Mouse (Mus musculus) limb, embryonic 10.5 days (tissue): ENCODE data around the gene Foxf1. TPM values are rescaled to one million over a fixed set of nuclear protein-coding genes. Genes with fewer than 3 reads are reported as not detected.

Experiments used
- DNase-seq: peaks from one replicate; pipeline ENCODE4 v3.0.0-alpha.2; 2017; ENCODE audit warnings: low spot score
- H3K27ac ChIP-seq: fragments of 300-500 bp; sonication (generic); 2 replicates; pipeline ENCODE4 v1.5.1; 2016; ENCODE audit warnings: mild to moderate bottlenecking
- H3K27me3 ChIP-seq: fragments of 300-500 bp; sonication (generic); 2 replicates; pipeline ENCODE4 v1.6.1; 2016; ENCODE audit warnings: low read depth, mild to moderate bottlenecking; ENCODE audit not compliant: poor library complexity, severe bottlenecking
- H3K36me3 ChIP-seq: fragments of 300-500 bp; sonication (generic); 2 replicates; pipeline ENCODE4 v1.6.1; 2016; ENCODE audit warnings: mild to moderate bottlenecking, moderate library complexity
- H3K4me1 ChIP-seq: fragments of 300-500 bp; sonication (generic); 2 replicates; pipeline ENCODE4 v1.6.1; 2016
- H3K4me3 ChIP-seq: fragments of 300-500 bp; sonication (generic); 2 replicates; pipeline ENCODE4 v1.5.1; 2016; ENCODE audit warnings: mild to moderate bottlenecking, moderate library complexity
- H3K9me3 ChIP-seq: fragments of 300-500 bp; sonication (generic); replicated peaks from 2 replicates; pipeline ENCODE4 v1.6.1; 2016; ENCODE audit warnings: mild to moderate bottlenecking
- WGBS: fragments of 180-500 bp; shearing (Covaris S2); methylation state at CpG from one replicate; pipeline ENCODE4 v1.1.7; 2016; 5-methylcytosine and 5-hydroxymethylcytosine counted together
- microRNA-seq: library from miRNA; unstranded; fragments of <30 nt; microRNA quantifications from one replicate; pipeline ENCODE4, GENCODE M21; 2017
- polyA plus RNA-seq: library from polyadenylated mRNA; unstranded; fragments of >200 nt; fragmentation: Nextera tagmentation; extraction: Ambion mirVana; gene quantifications from 2 replicates; pipeline ENCODE4 v1.2.1, GENCODE M21; 2016

The Foxf1 gene
- polyA plus RNA-seq, 1 experiment from 2014 or later: 0.48 TPM

- peak; percentile 60 for DNase-seq
- no peaks in the 10 kb centered on the region for H3K9me3 ChIP-seq
- WGBS: 13% methylated on average over 16 of the region's 16 CpGs
- H3K4me3 ChIP-seq: no peak overlapping the region
- peaks cover 47% of the 10 kb centered on the region for H3K4me1 ChIP-seq
- H3K36me3 ChIP-seq: no peaks in the 10 kb centered on the region
- H3K27ac ChIP-seq: no peak overlapping the region
- peaks cover 97% of the 10 kb centered on the region for H3K27me3 ChIP-seq
These were observed 45.2 kb downstream of the Foxf1 start for GRCm38 (mm10) chr8:121129265-121129940.

DNA sequence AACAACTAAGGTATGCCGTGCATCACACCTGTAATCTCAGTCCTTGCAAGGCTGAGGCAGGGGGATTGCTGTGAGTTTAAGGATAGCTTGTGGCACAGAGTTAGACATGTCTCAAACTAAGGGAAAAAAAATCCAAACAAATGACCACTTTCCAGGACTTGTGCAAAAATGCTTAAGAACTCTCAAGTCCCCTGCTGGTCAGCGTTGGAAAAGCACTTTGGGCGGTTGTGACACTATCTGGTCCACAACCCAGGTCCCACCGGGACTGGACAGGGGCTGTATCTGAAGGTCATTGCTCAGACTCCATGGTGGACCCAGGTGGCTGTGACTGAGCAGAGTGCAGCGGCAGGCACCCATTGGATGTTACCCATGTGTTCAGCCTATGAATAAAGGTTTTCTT, 46.3 kb downstream of the Foxf1 start:
- no peak overlapping the region for H3K27ac ChIP-seq
- peaks cover 36% of the 10 kb centered on the region for H3K4me1 ChIP-seq
- WGBS: 34% methylated on average over 5 of the region's 5 CpGs
- no peak overlapping the region for H3K4me3 ChIP-seq
- H3K9me3 ChIP-seq: no peaks in the 10 kb centered on the region
- H3K36me3 ChIP-seq: no peaks in the 10 kb centered on the region
- peak; percentile 63 for DNase-seq
- peaks cover 97% of the 10 kb centered on the region for H3K27me3 ChIP-seq

DNA sequence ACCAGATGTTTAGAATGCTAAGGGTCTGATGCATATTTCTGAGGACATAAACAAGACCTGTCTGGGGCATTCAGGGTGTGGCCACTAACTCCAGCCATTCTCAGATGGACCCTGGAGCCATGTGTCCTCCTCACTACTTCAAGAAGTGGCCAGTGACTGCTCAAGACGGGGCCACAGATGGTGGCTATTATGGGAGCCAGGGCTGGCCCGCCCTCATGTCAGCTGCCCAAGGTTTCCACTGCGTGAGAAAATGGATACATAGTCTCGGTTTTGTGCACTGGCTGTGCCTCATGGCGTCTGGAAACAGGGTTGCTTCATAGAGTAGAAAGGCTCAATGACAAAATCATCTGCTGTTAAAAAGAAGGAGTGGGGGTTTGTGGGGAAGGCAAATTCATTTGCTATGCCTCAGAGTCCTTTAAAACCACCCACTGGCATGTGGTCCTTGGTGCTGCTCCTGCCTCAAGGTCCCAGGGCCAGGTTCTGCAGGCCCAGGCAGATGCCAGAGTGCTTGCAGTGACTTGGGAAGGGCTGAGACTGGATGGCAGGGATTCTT, 48.9 kb downstream of the Foxf1 start:
- 68% methylated on average over 5 of the region's 5 CpGs for WGBS
- Histone ChIP-seq H3K9me3 (no peaks in the 10 kb centered on the region), H3K4me1 (peaks cover 13% of the 10 kb centered on the region), H3K27me3 (peaks cover 73% of the 10 kb centered on the region), H3K4me3 (no peak overlapping the region), H3K36me3 (no peaks in the 10 kb centered on the region), H3K27ac (no peak overlapping the region)
- no peak for DNase-seq

DNA sequence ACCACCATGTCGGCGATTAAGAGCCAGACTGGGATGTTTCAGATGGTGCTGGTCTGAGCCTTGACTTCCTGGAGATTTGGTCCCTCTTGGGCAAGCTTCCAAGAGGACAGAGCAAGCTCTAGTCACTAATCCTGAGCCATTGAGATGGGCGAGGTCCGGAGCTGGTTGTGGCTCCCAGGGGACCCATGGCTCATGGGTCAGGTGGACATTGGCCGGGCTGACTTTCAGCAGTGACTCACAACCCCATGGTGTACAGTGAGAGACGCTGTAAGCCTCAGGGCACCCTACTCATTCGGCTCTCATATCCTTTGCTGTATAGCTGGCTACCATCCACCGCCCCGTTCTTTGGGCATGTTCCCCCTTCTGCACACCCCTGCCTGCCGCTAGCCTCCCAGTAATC, 49.9 kb downstream of the Foxf1 start:
- WGBS: 89% methylated on average over 10 of the region's 10 CpGs
- no peaks in the 10 kb centered on the region for H3K36me3 ChIP-seq
- H3K27ac ChIP-seq: no peak overlapping the region
- H3K27me3 ChIP-seq: peaks cover 62% of the 10 kb centered on the region
- H3K9me3 ChIP-seq: peaks cover 2% of the 10 kb centered on the region; the same call in 1 of the 2 replicates
- no peak for DNase-seq
- H3K4me3 ChIP-seq: no peak overlapping the region
- H3K4me1 ChIP-seq: peaks cover 2% of the 10 kb centered on the region

GRCm38 (mm10) chr8:121134512-121134911, 50.3 kb downstream of the Foxf1 start:
- Histone ChIP-seq H3K36me3 (no peaks in the 10 kb centered on the region), H3K4me3 (no peak overlapping the region), H3K27ac (no peak overlapping the region), H3K4me1 (no peaks in the 10 kb centered on the region), H3K27me3 (peaks cover 58% of the 10 kb centered on the region), H3K9me3 (peaks cover 2% of the 10 kb centered on the region; the same call in 1 of the 2 replicates)
- WGBS: 89% methylated on average over 11 of the region's 11 CpGs
- DNase-seq: no peak

GRCm38 (mm10) chr8:121136856-121137255, 52.7 kb downstream of the Foxf1 start:
- Histone ChIP-seq H3K27ac (no peak overlapping the region), H3K4me1 (no peaks in the 10 kb centered on the region), H3K36me3 (no peaks in the 10 kb centered on the region), H3K27me3 (peaks cover 42% of the 10 kb centered on the region), H3K4me3 (no peak overlapping the region), H3K9me3 (peaks cover 2% of the 10 kb centered on the region; the same call in 1 of the 2 replicates)
- WGBS: 93% methylated on average over 6 of the region's 6 CpGs
- DNase-seq: no peak

Small RNA genes lying within 50 kb of the gene (microRNA-seq; reads per million reads assigned to microRNA genes)
- gene Gm27530: not detected

Other genes with a start within 250 kb of the Foxf1 start
- gene Mthfsd, start 24.0 kb downstream of the Foxf1 start, polyA plus RNA-seq: 58.5 and 67.6 TPM in 2 replicates
- gene Foxc2, start 31.8 kb downstream of the Foxf1 start, polyA plus RNA-seq: 2.3 and 3.3 TPM in 2 replicates
- 0.13 and 0.15 TPM in 2 replicates for gene Foxl1, start 43.6 kb downstream of the Foxf1 start, polyA plus RNA-seq